Mouse (Mus musculus) hindbrain, embryonic 16.5 days (tissue): ENCODE results near the gene Atad5. TPM values are rescaled to one million over a fixed set of nuclear protein-coding genes. Genes with fewer than 3 reads are reported as not detected.
A peak's percentile ranks its signal among the peaks of the same experiment; 100 is the strongest.

Experiments
- ATAC-seq: fragments of 200-750 bp; cut with Nextera tagmentation; 2 replicates; pipeline ENCODE4 v1.8.0; 2017; ENCODE audit warnings: moderate TSS enrichment, moderate library complexity
- H3K27ac ChIP-seq: fragments of 300-500 bp; sonication (generic); 2 replicates; pipeline ENCODE4 v1.5.1; 2014; ENCODE audit warnings: low read depth, mild to moderate bottlenecking, control low read depth, low read length, moderate library complexity
- H3K27me3 ChIP-seq: fragments of 300-500 bp; sonication (generic); replicated peaks from 2 replicates; pipeline ENCODE4 v1.6.1; 2014; ENCODE audit warnings: low read length; ENCODE audit not compliant: control insufficient read depth, insufficient read depth
- H3K36me3 ChIP-seq: fragments of 300-500 bp; sonication (generic); 2 replicates; pipeline ENCODE4 v1.6.1; 2014; ENCODE audit warnings: mild to moderate bottlenecking, low read length, moderate library complexity, mixed read lengths; ENCODE audit not compliant: control insufficient read depth, insufficient read depth
- H3K4me1 ChIP-seq: fragments of 300-500 bp; sonication (generic); 2 replicates; pipeline ENCODE4 v1.6.1; 2014; ENCODE audit warnings: low read depth, low read length; ENCODE audit not compliant: control insufficient read depth, insufficient read depth
- H3K4me2 ChIP-seq: fragments of 300-500 bp; sonication (generic); 2 replicates; pipeline ENCODE4 v1.6.1; 2014; ENCODE audit warnings: mild to moderate bottlenecking, low read length, control low read depth, moderate library complexity
- H3K4me3 ChIP-seq: fragments of 300-500 bp; sonication (generic); 2 replicates; pipeline ENCODE4 v1.5.1; 2014; ENCODE audit warnings: mild to moderate bottlenecking, low read length, control low read depth, moderate library complexity
- H3K9ac ChIP-seq: fragments of 300-500 bp; sonication (generic); 2 replicates; pipeline ENCODE4 v1.6.1; 2014; ENCODE audit warnings: low read depth, mild to moderate bottlenecking, control low read depth, low read length, moderate library complexity
- H3K9me3 ChIP-seq: fragments of 300-500 bp; sonication (generic); 2 replicates; pipeline ENCODE4 v1.6.1; 2014; ENCODE audit warnings: mild to moderate bottlenecking, low read length, moderate library complexity; ENCODE audit not compliant: control insufficient read depth
- WGBS: fragments of 180-500 bp; shearing (Covaris S2); extraction: QIAGEN DNeasy Blood & Tissue Kit; methylation state at CpG from one replicate; pipeline ENCODE4 v1.1.7; 2014; 5-methylcytosine and 5-hydroxymethylcytosine counted together
- polyA plus RNA-seq: library from polyadenylated mRNA; unstranded; fragments of >200 nt; fragmentation: Nextera tagmentation; extraction: Ambion mirVana; gene quantifications from 2 replicates; pipeline ENCODE4 v1.2.1, GENCODE M21; 2015

Gene Atad5
- polyA plus RNA-seq, 1 experiment from 2014 or later: 4.4 TPM

DNA sequence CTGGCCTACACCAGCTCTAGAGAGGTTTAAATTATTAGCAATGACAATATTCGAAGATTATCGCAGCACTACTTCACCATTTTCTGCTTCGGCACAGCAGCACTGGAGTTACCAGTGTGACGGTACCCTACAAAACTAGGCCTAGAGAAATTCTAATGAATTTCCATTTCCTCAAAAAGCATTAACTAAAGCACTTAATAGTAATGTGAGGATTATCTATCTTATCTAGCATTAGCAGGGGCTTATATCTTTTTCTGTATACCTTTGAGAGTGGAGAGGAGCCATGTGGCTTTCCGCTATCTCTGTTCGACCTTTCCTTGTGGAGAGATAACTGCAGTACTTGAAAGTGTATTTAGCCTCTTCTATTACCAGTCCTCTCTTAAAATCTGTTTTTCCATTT is 9.4 kb upstream of the Atad5 start:
- Histone ChIP-seq H3K27ac (no peak overlapping the region), H3K9ac (no peak overlapping the region), H3K36me3 (no peaks in the 10 kb centered on the region), H3K4me1 (peaks cover 12% of the 10 kb centered on the region), H3K4me3 (peak overlapping the region; percentile 98), H3K27me3 (no peaks in the 10 kb centered on the region), H3K9me3 (no peaks in the 10 kb centered on the region), H3K4me2 (peak overlapping the region; percentile 85)
- 72% methylated on average over 6 of the region's 6 CpGs for WGBS
- no peak for ATAC-seq

DNA sequence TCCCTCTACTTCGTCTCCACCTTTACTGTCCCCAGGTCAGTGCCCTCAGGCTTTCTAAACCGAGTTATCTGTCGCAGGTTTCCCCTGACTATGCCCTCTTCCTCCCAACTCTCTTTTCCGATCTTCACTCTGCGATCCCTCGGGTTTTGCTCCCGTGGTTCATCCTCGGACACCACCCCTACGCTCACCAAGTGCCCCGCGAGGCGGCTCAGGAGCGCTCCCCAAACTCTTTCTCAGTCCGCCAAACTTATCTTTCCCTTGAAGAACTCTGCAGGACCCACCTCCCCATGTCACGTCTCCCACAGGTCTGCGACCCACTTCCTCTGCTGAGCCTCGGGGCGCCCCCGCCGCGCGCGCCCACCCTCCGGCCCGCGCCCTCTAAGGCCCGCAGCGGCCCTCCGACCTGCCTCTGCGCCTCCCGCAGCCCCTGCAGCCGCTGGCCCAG is 8.8 kb upstream of the Atad5 start:
- Histone ChIP-seq H3K9me3 (no peaks in the 10 kb centered on the region), H3K27ac (peak overlapping the region; percentile 82), H3K4me1 (peaks cover 12% of the 10 kb centered on the region), H3K27me3 (no peaks in the 10 kb centered on the region), H3K36me3 (no peaks in the 10 kb centered on the region), H3K4me2 (peak overlapping the region; percentile 85), H3K4me3 (peak overlapping the region; percentile 98), H3K9ac (peak overlapping the region; percentile 94)
- under 1% methylated on average over 31 of the region's 32 CpGs for WGBS
- ATAC-seq: peak; percentile 78

- Histone ChIP-seq H3K4me2 (peak within 1 kb of the TSS; percentile 85), H3K9me3 (no peaks in the 10 kb centered on the region), H3K27ac (peak within 1 kb of the TSS; percentile 82), H3K4me3 (peak within 1 kb of the TSS; percentile 98), H3K9ac (peak within 1 kb of the TSS; percentile 94), H3K27me3 (no peaks in the 10 kb centered on the region), H3K36me3 (no peaks in the 10 kb centered on the region), H3K4me1 (peaks cover 12% of the 10 kb centered on the region)
- ATAC-seq: peak; percentile 95
- WGBS: 5% methylated on average over 55 of the region's 55 CpGs
Observed at GRCm38 (mm10) chr11:80080826-80081728, 8.1 kb upstream of the Atad5 start, which contains the start of gene Crlf3. TSS of gene Crlf3 (minus strand) at chr11:80080991.

- WGBS: 89% methylated on average over 7 of the region's 7 CpGs
- no peak for ATAC-seq
- no peak overlapping the region for H3K4me3 ChIP-seq
- no peaks in the 10 kb centered on the region for H3K9me3 ChIP-seq
- no peak overlapping the region for H3K9ac ChIP-seq
- H3K27me3 ChIP-seq: no peaks in the 10 kb centered on the region
- H3K4me2 ChIP-seq: no peak overlapping the region
- H3K4me1 ChIP-seq: peaks cover 12% of the 10 kb centered on the region
- H3K27ac ChIP-seq: no peak overlapping the region
- H3K36me3 ChIP-seq: no peaks in the 10 kb centered on the region
Observed at GRCm38 (mm10) chr11:80081786-80082319, 7.3 kb upstream of the Atad5 start.

GRCm38 (mm10) chr11:80085356-80086055 is 3.7 kb upstream of the Atad5 start:
- Histone ChIP-seq H3K27ac (no peak overlapping the region), H3K4me1 (peaks cover 14% of the 10 kb centered on the region), H3K36me3 (no peaks in the 10 kb centered on the region), H3K27me3 (no peaks in the 10 kb centered on the region), H3K4me2 (no peak overlapping the region), H3K9ac (no peak overlapping the region), H3K4me3 (no peak overlapping the region), H3K9me3 (no peaks in the 10 kb centered on the region)
- 77% methylated on average over 6 of the region's 6 CpGs for WGBS
- ATAC-seq: no peak

DNA sequence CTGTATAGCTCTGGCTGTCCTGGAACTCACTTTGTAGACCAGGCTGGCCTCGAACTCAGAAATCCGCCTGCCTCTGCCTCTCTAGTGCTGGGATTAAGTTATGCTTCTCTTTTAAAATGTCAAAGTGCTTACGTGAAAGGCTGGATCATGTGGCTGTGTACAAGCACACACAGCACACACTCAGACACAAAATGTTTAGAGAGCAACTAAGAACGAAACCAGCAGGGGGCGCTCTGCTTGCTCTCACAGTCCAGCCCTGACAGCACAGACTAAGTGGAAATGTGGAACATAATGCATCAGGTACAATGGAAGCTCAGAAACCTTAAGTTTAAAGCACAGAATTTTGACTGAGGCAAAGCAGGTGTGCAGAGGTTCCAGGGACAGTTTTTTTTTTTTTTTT is 2.4 kb upstream of the Atad5 start:
- no peak overlapping the region for H3K4me2 ChIP-seq
- no peak overlapping the region for H3K27ac ChIP-seq
- H3K4me3 ChIP-seq: no peak overlapping the region
- no peaks in the 10 kb centered on the region for H3K36me3 ChIP-seq
- peaks cover 9% of the 10 kb centered on the region for H3K4me1 ChIP-seq
- no peaks in the 10 kb centered on the region for H3K27me3 ChIP-seq
- no peak overlapping the region for H3K9ac ChIP-seq
- 8% methylated on average over 5 of the region's 5 CpGs for WGBS
- no peaks in the 10 kb centered on the region for H3K9me3 ChIP-seq
- no peak for ATAC-seq

DNA sequence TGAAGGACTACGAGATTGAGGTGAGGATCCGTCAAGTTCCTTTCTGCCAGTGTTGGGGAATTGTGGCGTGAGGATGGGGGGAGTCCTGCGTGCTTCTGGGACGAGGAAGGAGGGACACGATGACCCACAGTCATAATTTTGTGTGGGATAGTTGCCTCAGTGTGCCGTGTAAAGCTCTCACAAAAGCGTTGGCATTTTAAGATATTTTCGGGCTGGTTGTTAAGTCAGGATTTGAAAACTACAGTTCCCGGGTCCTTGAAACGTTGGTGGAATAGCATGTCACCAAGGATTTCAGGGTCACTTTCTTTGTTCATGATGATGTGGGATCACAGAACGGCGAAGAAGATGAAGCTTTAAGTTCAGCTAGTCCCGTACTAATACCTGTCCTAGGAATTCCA is 616 bp downstream of the Atad5 start:
- H3K4me1 ChIP-seq: peaks cover 9% of the 10 kb centered on the region
- peak overlapping the region; percentile 29; the same call in 1 of the 2 replicates for H3K27ac ChIP-seq
- H3K36me3 ChIP-seq: no peaks in the 10 kb centered on the region
- H3K4me3 ChIP-seq: peak overlapping the region; percentile 98
- ATAC-seq: no peak
- H3K27me3 ChIP-seq: no peaks in the 10 kb centered on the region
- H3K9me3 ChIP-seq: no peaks in the 10 kb centered on the region
- WGBS: under 1% methylated on average over 14 of the region's 14 CpGs
- peak overlapping the region; percentile 84 for H3K9ac ChIP-seq
- peak overlapping the region; percentile 91 for H3K4me2 ChIP-seq

- H3K4me1 ChIP-seq: peaks cover 9% of the 10 kb centered on the region
- no peaks in the 10 kb centered on the region for H3K9me3 ChIP-seq
- 58% methylated on average over 3 of the region's 3 CpGs for WGBS
- no peaks in the 10 kb centered on the region; the same call in none of the 2 replicates for H3K36me3 ChIP-seq
- H3K9ac ChIP-seq: no peak overlapping the region
- no peak overlapping the region for H3K27ac ChIP-seq
- no peak for ATAC-seq
- no peak overlapping the region for H3K4me3 ChIP-seq
- no peaks in the 10 kb centered on the region for H3K27me3 ChIP-seq
- H3K4me2 ChIP-seq: peak overlapping the region; percentile 91
Observed at GRCm38 (mm10) chr11:80090555-80091164, 1.5 kb downstream of the Atad5 start.
